Mouse (Mus musculus): ENCODE data around the gene Casc3.

Gene Casc3

DNA sequence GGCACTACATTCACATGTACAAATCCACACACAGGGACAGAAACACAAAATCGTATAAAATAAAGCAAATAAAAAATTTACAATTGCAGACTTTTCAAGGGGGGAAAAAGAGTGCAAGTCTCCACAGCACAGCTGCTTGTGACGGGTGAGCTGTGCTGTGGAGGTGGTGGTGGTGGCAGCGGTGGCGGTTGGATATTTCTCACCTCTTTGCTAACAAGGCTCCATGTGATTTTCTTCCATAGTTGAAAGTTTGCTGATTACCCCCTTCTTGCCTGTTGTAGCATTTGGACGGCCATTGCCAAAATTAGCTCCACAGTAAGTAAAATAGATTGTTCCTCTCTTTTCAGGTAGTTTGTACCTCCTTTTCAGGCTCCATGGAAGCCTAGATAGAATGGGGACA lies at the start of gene Casc3:
Gene Casc3, plus strand, starts transcription at position 301 of the 400 bp plus-strand sequence.
- DNase-seq (ENCODE audit: low read depth) = no peak

DNA sequence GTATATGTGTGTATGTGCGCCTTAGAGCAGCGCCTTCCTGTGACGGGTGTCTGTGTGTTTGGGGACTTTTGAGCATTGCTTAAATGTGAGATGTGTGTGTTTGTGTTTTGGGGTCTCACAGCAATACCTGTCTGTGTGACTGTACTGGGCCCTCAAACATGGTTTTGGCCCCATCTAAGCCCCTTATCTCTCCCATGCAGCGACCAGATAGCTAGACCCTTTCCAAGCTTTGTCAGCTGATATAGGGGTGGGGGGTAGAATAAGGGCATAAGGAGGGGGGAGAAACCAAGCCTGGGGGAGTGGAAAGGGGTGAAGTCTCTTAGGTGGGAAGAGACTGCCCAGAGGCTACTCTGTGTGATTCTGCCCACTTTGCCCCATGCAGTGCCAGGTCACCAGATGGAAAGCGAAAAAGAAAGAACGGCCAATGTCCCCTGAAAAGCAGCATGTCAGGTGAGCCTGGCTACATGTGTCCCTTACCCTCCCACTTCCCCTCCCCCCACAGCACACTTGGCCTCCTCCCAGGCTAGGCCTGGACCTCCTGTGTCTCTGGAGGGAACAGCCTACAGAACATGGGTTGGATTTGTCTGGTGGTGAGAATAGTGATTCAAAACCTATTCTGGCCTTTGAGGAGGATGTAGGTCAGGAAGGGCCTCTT lies 48.9 kb upstream of the Casc3 start:
- DNase-seq (ENCODE audit: low read depth) = no peak

DNA sequence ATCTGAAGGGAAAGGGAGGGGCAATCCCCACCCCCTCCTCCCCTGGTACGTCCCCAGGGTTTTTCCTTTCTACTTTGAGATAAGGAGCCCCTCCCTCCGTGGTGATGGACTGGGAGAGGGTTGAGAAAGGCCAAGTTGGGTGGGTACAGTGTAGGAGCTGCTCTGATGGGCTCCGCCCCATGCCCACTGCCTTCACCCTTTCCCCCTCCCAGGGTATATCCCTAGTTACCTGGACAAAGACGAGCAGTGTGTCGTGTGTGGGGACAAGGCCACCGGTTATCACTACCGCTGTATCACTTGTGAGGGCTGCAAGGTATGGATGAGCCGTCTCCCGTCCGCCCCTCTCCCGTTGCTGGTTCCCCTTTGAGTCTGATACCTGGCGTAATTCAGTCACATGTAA lies 48.0 kb upstream of the Casc3 start:
- no peak for DNase-seq (ENCODE audit: low read depth)

DNA sequence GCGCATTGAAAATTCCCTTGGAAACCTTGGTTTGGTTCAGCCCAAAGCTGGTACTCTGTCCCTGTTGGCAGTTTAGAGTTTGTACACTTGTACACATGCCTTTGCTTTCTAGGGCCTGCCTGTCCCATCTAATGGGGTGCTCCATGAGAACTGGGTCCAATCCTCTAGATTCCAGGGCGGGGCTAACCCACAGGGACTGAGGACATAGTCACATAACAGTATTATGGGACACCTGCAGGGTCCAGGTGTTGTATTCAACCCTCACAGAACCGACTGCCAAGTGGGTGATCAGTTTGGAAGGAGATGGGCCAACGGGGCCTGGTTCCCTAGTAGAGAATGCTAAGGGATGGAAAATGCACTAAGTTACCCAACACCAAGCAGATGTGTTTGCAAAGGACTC lies 42.8 kb upstream of the Casc3 start:
- DNase-seq (ENCODE audit: low read depth) = no peak

DNA sequence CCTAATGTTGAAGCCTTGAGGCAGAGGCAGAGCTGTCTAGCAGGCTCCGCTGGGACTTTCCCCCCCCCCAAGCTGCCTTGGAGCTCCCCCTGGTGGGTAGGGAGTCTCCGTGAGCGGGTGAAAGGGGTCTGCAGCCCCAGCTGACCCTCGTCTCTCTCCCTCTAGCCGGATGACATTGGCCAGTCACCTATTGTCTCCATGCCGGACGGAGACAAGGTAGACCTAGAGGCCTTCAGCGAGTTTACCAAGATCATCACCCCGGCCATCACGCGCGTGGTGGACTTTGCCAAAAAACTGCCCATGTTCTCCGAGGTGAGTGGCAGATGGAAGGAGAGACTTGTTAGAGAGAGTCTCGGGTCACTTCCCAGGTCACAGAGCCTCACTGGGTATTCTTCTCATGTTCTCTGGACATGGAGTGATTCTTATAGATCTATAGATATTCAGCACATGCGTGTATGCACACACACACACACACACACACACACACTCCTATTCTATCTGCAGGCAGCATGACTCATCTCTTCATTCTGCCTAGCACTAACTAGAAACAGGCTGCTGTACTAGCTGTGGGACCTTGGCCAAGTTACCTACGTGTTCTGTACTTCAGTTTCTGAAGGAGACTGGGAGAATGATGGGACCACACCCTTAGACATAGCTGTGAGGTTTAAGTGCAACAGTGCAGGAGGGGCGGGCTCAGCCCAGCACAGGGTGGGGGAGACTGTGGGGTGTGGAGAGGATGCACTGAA lies 41.8 kb upstream of the Casc3 start:
- peak; percentile 80 for DNase-seq (ENCODE audit: low read depth)

DNA sequence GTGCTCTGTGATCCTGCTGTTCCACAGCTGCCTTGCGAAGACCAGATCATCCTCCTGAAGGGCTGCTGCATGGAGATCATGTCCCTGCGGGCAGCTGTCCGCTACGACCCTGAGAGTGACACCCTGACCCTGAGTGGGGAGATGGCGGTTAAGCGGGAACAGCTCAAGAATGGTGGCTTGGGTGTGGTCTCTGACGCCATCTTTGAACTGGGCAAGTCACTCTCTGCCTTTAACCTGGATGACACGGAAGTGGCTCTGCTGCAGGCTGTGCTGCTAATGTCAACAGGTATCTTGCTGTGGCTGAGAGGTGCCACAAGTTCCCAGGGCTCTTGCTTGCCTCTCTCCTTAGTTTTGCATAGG lies 41.2 kb upstream of the Casc3 start:
- no peak for DNase-seq (ENCODE audit: low read depth)

DNA sequence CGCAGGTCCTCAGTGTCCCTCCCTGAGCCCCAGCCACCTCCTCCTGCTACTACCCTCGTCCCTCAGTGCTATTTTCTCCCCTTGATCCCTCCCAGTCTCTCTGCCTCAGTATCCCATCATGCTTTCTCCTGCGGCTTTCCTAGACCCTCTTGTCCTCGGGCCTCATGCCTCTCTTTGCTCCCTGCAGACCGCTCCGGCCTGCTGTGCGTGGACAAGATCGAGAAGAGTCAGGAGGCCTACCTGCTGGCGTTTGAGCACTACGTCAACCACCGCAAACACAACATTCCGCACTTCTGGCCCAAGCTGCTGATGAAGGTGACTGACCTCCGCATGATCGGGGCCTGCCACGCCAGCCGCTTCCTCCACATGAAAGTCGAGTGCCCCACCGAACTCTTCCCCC lies 40.6 kb upstream of the Casc3 start:
- no peak for DNase-seq (ENCODE audit: low read depth)

DNA sequence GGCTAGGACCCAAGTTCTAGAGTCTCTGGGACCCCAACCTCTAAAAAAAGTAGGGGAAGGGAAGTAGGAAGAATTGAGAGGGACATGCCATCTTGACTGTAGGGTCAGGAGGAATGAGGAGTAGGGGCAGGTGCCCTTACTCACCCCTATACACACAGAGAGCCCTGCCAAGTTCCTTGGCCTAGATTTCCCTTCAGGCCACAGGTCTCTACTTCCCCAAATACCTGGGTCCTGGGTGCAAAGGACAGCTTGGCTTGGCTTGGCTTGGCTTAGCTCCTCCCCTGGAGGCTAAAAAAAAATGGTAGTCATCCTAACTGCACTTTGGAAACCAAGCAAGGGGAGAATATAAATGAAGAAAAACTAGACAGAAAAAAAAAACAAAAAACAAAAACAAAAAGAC lies 40.0 kb upstream of the Casc3 start:
- DNase-seq (ENCODE audit: low read depth) = no peak

DNA sequence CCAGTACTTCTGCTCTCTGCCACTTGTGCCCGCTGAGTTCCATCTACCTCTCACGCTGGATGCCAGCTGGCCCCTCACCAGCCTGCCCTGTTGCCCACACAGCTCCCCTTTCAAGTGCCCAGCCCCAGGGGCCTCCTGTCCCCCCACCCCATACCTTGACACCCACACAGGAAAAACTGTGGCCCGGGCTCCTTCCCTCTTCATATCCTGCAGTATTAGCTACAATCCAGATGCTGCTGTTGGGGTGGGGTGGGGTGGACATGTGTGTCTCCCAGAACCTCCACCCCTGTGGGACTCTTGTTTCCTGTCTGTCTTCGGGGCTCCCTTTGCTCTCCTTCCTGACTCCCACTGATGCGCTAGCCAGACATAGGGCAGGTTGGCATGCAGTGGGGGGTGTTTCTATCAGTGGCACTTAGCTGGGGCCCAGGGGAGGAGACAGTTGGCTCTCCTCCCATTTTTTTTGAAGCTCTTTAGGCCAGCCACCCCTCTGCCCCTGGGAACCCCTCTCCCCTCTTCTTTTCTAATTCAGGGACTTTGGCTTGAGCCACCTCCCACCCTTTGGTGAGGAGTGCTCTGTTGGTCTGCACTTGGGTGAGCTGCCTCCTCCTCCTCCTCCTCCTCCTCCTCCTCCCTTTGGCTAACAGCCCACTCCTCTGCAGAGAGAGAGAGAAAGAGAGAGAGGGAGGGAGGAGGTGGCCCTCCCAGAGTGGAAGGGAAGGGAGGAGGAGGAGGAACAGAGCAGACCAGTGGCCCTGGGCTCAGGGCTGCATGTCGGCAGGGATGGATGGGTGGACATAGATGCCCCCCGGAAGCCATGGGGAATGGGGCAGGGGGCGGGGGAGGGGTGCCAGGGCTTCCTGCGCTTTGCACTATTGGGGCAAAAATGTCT lies 39.0 kb upstream of the Casc3 start:
- no peak for DNase-seq (ENCODE audit: low read depth)

DNA sequence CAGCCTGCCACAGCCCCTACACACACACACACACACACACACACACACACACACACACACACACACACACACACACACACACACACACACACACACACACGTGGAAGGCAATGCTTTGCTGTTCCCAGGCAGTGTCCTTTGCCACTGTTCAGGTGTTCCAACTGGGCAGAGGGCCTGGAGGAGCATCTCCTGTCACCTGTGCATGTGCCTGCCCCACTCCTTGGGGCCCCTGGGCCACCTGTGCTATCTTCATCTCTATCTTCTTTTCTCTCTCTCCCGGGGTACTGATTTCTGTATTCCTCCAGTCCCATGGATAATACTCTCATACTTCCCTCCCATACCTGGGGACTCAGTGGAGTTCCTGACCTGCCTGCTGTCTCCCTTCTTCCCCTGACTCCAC lies 38.4 kb upstream of the Casc3 start:
- no peak for DNase-seq (ENCODE audit: low read depth)

DNA sequence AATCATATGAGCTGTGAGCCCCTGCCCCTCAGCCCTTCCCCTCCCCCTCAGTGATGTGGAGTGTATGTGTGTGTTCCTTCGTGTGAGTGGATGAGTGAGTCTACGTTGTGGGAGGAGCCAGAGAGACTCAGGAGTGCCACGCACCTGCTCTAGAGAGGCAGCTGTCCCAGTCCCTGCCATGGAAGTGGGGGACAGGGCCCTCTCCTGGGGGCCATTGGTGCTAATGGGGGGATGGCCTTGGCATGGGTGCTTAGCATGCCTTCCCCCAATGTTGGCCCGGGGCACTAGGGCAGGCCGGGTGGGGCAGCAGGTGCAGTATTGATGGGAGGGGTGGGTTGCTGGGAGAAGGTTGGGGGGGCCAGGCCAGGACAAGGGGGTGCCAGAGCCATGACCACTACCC lies 37.9 kb upstream of the Casc3 start:
- DNase-seq (ENCODE audit: low read depth) = no peak

DNA sequence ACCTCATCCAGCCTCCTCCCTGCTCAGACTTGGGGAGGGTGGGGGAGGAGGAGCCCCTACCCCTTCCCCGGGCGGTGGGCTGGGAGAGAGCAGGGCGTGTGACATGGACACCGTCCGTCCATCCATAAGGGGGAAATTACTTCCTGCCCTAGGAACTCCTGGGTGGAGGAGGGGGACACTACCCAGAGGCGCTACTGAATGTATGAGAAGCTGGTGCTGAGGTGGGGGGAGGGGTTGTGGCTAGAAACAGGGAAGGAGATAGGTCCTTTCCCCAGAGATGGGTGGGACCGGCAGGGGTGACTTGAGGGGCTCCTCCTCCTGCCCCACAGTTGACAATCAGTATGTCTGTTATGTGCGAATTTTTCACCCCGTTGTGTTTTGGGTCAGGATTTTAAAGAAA lies 37.4 kb upstream of the Casc3 start:
- no peak for DNase-seq (ENCODE audit: low read depth)

DNA sequence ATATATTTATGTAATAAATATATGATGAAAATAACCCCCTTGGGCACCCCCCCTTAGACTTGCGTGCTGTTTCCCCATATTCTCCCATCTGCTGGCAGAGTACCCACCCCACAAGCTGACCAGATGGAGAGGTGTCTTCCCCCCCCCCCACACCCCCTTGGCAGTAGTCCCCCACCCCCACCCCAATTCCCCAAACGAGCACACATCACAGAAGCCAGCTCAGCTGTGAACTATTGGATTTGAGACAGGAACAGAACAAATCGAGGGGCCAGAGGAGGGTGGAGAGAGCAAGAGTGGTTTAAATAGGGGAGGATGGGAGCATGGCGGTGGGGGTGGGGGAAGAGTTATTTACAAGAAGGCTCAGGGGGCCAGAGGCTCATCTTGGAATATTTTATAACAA lies 37.0 kb upstream of the Casc3 start:
- DNase-seq (ENCODE audit: low read depth) = no peak

DNA sequence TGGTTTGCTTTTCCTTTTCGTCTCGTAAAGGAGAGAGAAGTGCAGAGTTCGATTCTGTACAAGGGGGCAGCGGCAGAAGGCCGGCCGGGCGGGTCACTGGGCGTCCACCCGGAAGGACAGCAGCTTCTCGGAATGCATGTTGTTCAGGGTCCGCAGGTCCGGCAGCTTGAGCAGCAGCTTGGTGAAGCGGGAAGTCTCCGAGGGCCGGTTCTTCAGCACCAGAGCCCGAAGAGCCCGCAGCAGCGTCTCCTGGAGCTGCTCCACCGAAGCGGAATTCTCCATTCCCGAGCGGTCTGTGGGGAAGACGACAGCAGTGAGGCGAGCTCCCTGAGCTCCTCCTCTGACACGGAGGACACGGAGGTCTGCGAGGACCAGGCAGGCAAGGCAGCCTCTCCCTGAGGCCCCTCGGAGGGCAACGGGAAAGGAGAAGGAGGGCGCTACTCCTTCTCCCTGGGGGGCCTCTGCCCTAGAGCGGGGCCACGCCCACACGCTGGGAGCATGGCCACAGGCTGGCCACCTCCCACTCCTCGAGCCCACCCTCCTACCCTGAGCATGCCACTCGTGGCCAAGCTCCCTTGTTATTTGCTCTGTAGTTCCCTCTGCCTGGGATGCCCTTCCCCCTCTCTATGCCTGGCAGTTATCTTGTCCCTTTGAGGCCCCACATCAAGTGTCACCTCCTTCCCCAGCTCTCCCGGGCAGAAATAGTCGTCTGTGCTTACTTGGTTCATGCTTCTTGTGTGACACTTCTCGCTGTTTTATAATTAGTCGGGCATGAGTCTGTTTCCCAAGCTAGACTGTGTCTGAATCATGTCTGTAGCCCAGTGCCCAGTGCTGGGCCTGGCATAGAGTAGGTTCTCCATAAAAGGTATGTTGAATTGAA lies 36.3 kb upstream of the Casc3 start:
- DNase-seq (ENCODE audit: low read depth) = no peak

DNA sequence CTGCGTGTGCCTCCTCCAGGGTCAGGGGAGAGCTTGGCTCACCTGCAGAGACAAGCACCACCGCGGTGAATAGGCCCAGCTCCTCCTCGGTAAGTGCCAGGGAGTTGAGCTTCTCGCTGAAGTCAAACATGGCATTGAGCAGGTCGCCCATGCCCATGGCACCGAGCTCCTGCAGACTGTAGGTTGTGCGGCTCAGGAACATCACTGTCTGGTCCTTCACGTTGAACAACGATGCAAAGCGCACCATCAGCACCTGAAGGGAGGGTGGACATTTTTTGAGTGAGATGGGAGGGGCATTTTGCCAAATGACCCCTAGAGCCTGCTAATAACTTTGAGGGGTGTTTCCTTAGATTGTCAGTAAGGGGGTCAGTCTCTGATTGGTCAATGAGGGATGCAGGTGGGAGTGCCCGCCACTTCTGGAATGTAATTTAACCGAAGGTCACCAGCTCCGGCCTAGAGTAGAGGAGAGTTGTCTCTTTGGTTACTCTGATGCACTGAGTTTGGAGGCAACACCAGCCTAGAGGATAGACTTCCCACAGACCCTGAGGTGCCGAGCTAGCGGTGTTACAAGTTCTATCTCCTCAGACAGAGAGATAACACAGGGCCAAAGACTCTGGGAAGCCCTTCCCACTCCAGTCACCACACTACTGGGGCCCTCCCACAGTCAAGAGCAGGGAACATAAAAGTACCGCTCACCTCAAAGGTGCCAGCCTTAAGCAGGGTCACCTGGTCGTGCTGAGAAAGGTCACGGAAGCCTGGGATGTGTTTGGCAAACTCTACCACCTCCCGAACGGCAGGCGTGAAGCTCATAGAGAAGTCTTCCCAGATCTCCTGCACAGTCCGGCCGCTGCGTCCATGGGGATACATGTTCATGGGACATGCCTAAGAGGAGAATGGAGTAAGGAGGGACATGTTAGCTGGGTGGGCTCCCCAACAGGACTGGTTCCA lies 35.4 kb upstream of the Casc3 start:
- no peak for DNase-seq (ENCODE audit: low read depth)

DNA sequence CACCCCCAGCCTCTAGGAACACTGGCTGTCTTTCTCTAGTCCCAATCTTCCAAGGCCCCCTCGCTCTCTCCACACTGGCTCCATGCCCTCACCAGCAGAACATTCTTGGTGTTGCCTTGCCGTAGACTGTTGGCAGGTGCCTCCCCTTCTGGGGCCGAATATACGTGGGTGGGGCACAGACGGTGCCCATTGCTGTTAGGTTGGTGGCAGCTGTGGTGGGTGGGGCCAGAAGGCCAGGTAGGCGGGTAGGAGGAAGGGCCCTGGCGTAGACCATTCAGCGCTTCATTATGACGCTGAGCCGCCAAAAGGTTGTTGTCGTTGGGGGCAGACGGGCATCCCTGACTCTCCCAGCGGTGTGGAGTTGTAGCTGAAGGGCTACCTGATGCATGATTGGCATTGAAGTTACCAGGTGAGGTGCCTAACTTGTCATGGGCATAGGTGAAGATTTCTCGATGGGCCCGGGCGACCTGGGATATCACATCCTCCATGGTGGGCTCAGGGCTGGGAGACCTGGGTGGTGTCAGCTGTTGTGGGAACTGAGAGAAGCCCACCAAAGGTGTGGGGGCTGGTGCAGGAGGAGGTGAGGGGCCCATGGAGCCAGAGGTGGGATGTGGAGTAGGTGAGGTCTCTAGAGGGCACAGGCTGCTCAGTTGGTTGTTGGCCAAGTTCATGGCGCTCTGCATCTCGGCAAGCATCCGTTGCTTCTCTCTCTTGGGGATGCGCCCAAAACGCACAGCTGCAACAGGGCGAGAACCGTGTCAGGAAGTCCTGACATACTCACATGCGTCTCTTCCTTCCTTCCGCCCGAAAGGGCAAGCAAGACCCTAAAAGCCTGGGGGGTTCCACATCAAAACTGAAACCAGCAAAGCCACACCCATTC lies 34.4 kb upstream of the Casc3 start:
- no peak for DNase-seq (ENCODE audit: low read depth)

DNA sequence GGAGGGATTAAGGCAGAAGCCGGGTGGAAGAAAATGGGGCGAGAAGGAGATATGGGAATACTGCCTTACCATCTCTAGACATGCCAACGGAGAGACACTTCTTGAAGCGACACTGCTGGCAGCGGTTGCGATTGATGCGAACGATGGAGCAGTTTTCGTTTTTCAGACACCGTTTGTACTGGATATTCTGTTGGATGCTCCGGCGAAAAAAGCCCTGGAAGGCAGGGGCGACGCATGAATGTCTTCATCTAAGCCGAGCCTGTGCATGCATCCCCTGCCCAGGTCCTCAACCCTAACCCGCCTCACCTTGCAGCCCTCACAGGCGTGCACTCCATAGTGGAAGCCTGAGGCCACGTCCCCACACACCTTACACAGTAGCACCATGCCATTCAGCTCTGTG lies 33.6 kb upstream of the Casc3 start:
- no peak for DNase-seq (ENCODE audit: low read depth)

DNA sequence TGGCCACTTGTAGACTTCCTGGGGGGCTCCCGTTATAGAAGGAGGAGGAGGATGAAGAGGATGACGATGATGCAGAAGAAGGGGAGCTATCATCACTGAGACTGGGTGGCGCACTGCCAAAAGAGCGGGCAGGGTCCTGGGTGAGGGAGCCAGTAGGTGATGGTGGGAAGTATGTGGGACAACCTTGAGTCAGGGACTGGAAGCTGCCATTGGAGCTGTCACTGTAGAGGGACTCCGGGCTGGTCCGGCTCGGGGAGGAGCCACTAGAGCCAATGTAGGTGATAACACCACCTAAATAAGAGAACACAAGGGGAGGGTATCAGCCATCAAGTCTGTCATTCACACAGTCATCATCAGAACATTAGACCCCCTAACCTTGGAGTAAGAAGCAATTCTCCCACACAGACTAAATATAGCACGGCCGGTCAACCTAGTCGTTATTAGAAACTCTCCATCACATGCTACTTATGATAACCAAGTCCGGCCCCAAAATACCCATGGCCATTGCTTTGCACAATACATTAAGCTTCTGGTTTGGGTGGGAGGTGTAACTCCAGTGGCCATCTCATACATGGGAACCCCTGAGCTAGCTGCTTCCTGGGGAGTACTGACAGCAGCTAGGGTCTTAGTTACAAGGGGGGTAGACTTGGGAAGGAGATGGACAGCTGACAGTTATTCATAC lies 32.7 kb upstream of the Casc3 start:
- no peak for DNase-seq (ENCODE audit: low read depth)

DNA sequence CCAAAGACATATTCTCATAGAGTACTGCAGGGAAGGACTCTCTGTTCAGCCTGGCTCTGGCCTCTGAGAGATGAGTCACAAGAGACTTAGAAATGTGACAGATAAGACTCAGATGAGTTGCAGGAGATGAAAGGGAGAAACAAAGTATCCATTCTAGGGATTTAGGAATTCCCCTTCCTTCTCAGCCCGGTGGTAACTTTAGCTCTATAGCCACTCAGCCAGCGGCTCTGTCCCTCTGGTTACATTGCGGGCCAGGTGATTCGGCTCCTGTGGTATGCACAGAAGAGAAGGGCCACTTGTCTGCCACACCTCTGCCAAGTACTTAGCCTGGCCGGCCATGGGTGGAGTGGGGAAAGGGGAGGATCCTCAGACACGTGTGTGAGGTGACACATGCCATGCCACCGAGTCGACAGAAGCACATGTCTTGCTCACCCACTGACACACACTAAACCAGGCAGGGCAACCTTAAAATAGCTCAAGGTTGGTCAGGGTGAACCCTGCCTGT lies 32.0 kb upstream of the Casc3 start:
- DNase-seq (ENCODE audit: low read depth) = peak; percentile 72

Data from fibroblast of lung, adult 2 months (primary cell).